Mouse (Mus musculus): Measurements from ENCODE around the gene Kdr. TPM values are rescaled to one million over a fixed set of nuclear protein-coding genes. Genes with fewer than 3 reads are reported as not detected.

Kdr gene
- polyA plus RNA-seq, 1 experiment from 2014 or later, result 39.5 TPM

GRCm38 (mm10) chr5:75952131-75952795 lies 26.0 kb downstream of the Kdr start:
- no peak overlapping the region for H3K4me2 ChIP-seq (replicated peaks; ENCODE audit: low read depth, low read length)
- H3K27me3 ChIP-seq (ENCODE audit: control insufficient read depth, insufficient read depth, low read length), result no peaks in the 10 kb centered on the region
- no peak overlapping the region for H3K4me3 ChIP-seq (ENCODE audit: low read length)
- H3K27ac ChIP-seq (ENCODE audit: low read depth, low read length), result no peak overlapping the region
- 78% methylated on average over 8 of the region's 8 CpGs for WGBS
- H3K9me3 ChIP-seq (ENCODE audit: control insufficient read depth, low read length), result no peaks in the 10 kb centered on the region
- H3K4me1 ChIP-seq (ENCODE audit: control insufficient read depth, insufficient read depth, low read length), result no peaks in the 10 kb centered on the region
- H3K9ac ChIP-seq (ENCODE audit: low read depth, low read length), result no peak overlapping the region
- no peak for ATAC-seq (ENCODE audit: low FRiP score, low TSS enrichment)
- H3K36me3 ChIP-seq (ENCODE audit: control insufficient read depth, insufficient read depth, low read length), result no peaks in the 10 kb centered on the region

- H3K36me3 ChIP-seq (ENCODE audit: control insufficient read depth, insufficient read depth, low read length), result no peaks in the 10 kb centered on the region
- no peaks in the 10 kb centered on the region for H3K27me3 ChIP-seq (ENCODE audit: control insufficient read depth, insufficient read depth, low read length)
- H3K4me1 ChIP-seq (ENCODE audit: control insufficient read depth, insufficient read depth, low read length), result no peaks in the 10 kb centered on the region
- H3K27ac ChIP-seq (ENCODE audit: low read depth, low read length), result no peak overlapping the region
- WGBS, result 52% methylated on average over 2 of the region's 2 CpGs
- no peak overlapping the region for H3K4me3 ChIP-seq (ENCODE audit: low read length)
- ATAC-seq (ENCODE audit: low FRiP score, low TSS enrichment), result no peak
- no peak overlapping the region for H3K4me2 ChIP-seq (replicated peaks; ENCODE audit: low read depth, low read length)
- no peaks in the 10 kb centered on the region for H3K9me3 ChIP-seq (ENCODE audit: control insufficient read depth, low read length)
- H3K9ac ChIP-seq (ENCODE audit: low read depth, low read length), result no peak overlapping the region
Observed at GRCm38 (mm10) chr5:75950866-75951265, 27.4 kb downstream of the Kdr start.

- H3K9me3 ChIP-seq (ENCODE audit: control insufficient read depth, low read length), result no peaks in the 10 kb centered on the region
- no peaks in the 10 kb centered on the region for H3K36me3 ChIP-seq (ENCODE audit: control insufficient read depth, insufficient read depth, low read length)
- 55% methylated on average over 4 of the region's 4 CpGs for WGBS
- H3K9ac ChIP-seq (ENCODE audit: low read depth, low read length), result no peak overlapping the region
- H3K4me2 ChIP-seq (replicated peaks; ENCODE audit: low read depth, low read length), result no peak overlapping the region
- H3K4me3 ChIP-seq (ENCODE audit: low read length), result no peak overlapping the region
- H3K4me1 ChIP-seq (ENCODE audit: control insufficient read depth, insufficient read depth, low read length), result no peaks in the 10 kb centered on the region
- H3K27me3 ChIP-seq (ENCODE audit: control insufficient read depth, insufficient read depth, low read length), result no peaks in the 10 kb centered on the region
- ATAC-seq (ENCODE audit: low FRiP score, low TSS enrichment), result no peak
- no peak overlapping the region for H3K27ac ChIP-seq (ENCODE audit: low read depth, low read length)
Observed at GRCm38 (mm10) chr5:75945394-75945793, 32.9 kb downstream of the Kdr start.

- ATAC-seq (ENCODE audit: low FRiP score, low TSS enrichment), result no peak
- Histone ChIP-seq H3K9me3 (ENCODE audit: control insufficient read depth, low read length) (no peaks in the 10 kb centered on the region), H3K36me3 (ENCODE audit: control insufficient read depth, insufficient read depth, low read length) (no peaks in the 10 kb centered on the region), H3K27ac (ENCODE audit: low read depth, low read length) (no peak overlapping the region), H3K9ac (ENCODE audit: low read depth, low read length) (no peak overlapping the region), H3K27me3 (ENCODE audit: control insufficient read depth, insufficient read depth, low read length) (no peaks in the 10 kb centered on the region), H3K4me1 (ENCODE audit: control insufficient read depth, insufficient read depth, low read length) (no peaks in the 10 kb centered on the region), H3K4me2 (replicated peaks; ENCODE audit: low read depth, low read length) (no peak overlapping the region), H3K4me3 (ENCODE audit: low read length) (no peak overlapping the region)
- 96% methylated on average over 6 of the region's 6 CpGs for WGBS
Observed at GRCm38 (mm10) chr5:75943301-75943700, 35.0 kb downstream of the Kdr start.

GRCm38 (mm10) chr5:75941775-75942580 lies 36.3 kb downstream of the Kdr start:
- Histone ChIP-seq H3K4me3 (ENCODE audit: low read length) (no peak overlapping the region), H3K36me3 (ENCODE audit: control insufficient read depth, insufficient read depth, low read length) (no peaks in the 10 kb centered on the region), H3K27ac (ENCODE audit: low read depth, low read length) (no peak overlapping the region), H3K9ac (ENCODE audit: low read depth, low read length) (no peak overlapping the region), H3K9me3 (ENCODE audit: control insufficient read depth, low read length) (no peaks in the 10 kb centered on the region), H3K4me2 (replicated peaks; ENCODE audit: low read depth, low read length) (no peak overlapping the region), H3K27me3 (ENCODE audit: control insufficient read depth, insufficient read depth, low read length) (no peaks in the 10 kb centered on the region), H3K4me1 (ENCODE audit: control insufficient read depth, insufficient read depth, low read length) (no peaks in the 10 kb centered on the region)
- no peak for ATAC-seq (ENCODE audit: low FRiP score, low TSS enrichment)
- WGBS, result 85% methylated on average over 11 of the region's 11 CpGs

GRCm38 (mm10) chr5:75939144-75939732 lies 39.0 kb downstream of the Kdr start:
- Histone ChIP-seq H3K27me3 (ENCODE audit: control insufficient read depth, insufficient read depth, low read length) (no peaks in the 10 kb centered on the region), H3K36me3 (ENCODE audit: control insufficient read depth, insufficient read depth, low read length) (no peaks in the 10 kb centered on the region), H3K4me2 (replicated peaks; ENCODE audit: low read depth, low read length) (no peak overlapping the region), H3K4me1 (ENCODE audit: control insufficient read depth, insufficient read depth, low read length) (no peaks in the 10 kb centered on the region), H3K9ac (ENCODE audit: low read depth, low read length) (no peak overlapping the region), H3K4me3 (ENCODE audit: low read length) (no peak overlapping the region), H3K27ac (ENCODE audit: low read depth, low read length) (peak overlapping the region; percentile 30; the same call in 1 of the 2 replicates), H3K9me3 (ENCODE audit: control insufficient read depth, low read length) (no peaks in the 10 kb centered on the region)
- ATAC-seq (ENCODE audit: low FRiP score, low TSS enrichment), result no peak
- 28% methylated on average over 8 of the region's 8 CpGs for WGBS

- Histone ChIP-seq H3K4me2 (replicated peaks; ENCODE audit: low read depth, low read length) (no peak overlapping the region), H3K36me3 (ENCODE audit: control insufficient read depth, insufficient read depth, low read length) (no peaks in the 10 kb centered on the region), H3K27me3 (ENCODE audit: control insufficient read depth, insufficient read depth, low read length) (no peaks in the 10 kb centered on the region), H3K9ac (ENCODE audit: low read depth, low read length) (no peak overlapping the region), H3K4me3 (ENCODE audit: low read length) (no peak overlapping the region), H3K4me1 (ENCODE audit: control insufficient read depth, insufficient read depth, low read length) (no peaks in the 10 kb centered on the region), H3K9me3 (ENCODE audit: control insufficient read depth, low read length) (no peaks in the 10 kb centered on the region), H3K27ac (ENCODE audit: low read depth, low read length) (0 out of 2 replicates have a peak overlapping the region, but pooled peaks have one; percentile 24)
- WGBS, result 78% methylated on average over 4 of the region's 4 CpGs
- no peak for ATAC-seq (ENCODE audit: low FRiP score, low TSS enrichment)
Observed at GRCm38 (mm10) chr5:75938012-75938411, 40.2 kb downstream of the Kdr start.

GRCm38 (mm10) chr5:75936223-75936622 lies 42.0 kb downstream of the Kdr start:
- Histone ChIP-seq H3K4me1 (ENCODE audit: control insufficient read depth, insufficient read depth, low read length) (no peaks in the 10 kb centered on the region), H3K4me3 (ENCODE audit: low read length) (no peak overlapping the region), H3K36me3 (ENCODE audit: control insufficient read depth, insufficient read depth, low read length) (no peaks in the 10 kb centered on the region), H3K9ac (ENCODE audit: low read depth, low read length) (no peak overlapping the region), H3K27me3 (ENCODE audit: control insufficient read depth, insufficient read depth, low read length) (no peaks in the 10 kb centered on the region), H3K9me3 (ENCODE audit: control insufficient read depth, low read length) (no peaks in the 10 kb centered on the region), H3K4me2 (replicated peaks; ENCODE audit: low read depth, low read length) (no peak overlapping the region), H3K27ac (ENCODE audit: low read depth, low read length) (no peak overlapping the region)
- 81% methylated on average over 6 of the region's 6 CpGs for WGBS
- ATAC-seq (ENCODE audit: low FRiP score, low TSS enrichment), result no peak

GRCm38 (mm10) chr5:75935225-75935624 lies 43.0 kb downstream of the Kdr start:
- Histone ChIP-seq H3K27me3 (ENCODE audit: control insufficient read depth, insufficient read depth, low read length) (no peaks in the 10 kb centered on the region), H3K4me1 (ENCODE audit: control insufficient read depth, insufficient read depth, low read length) (no peaks in the 10 kb centered on the region), H3K4me2 (replicated peaks; ENCODE audit: low read depth, low read length) (no peak overlapping the region), H3K9ac (ENCODE audit: low read depth, low read length) (no peak overlapping the region), H3K36me3 (ENCODE audit: control insufficient read depth, insufficient read depth, low read length) (no peaks in the 10 kb centered on the region), H3K27ac (ENCODE audit: low read depth, low read length) (no peak overlapping the region), H3K9me3 (ENCODE audit: control insufficient read depth, low read length) (no peaks in the 10 kb centered on the region), H3K4me3 (ENCODE audit: low read length) (no peak overlapping the region)
- 84% methylated on average over 8 of the region's 8 CpGs for WGBS
- no peak for ATAC-seq (ENCODE audit: low FRiP score, low TSS enrichment)
